Mouse (Mus musculus) kidney, embryonic 16.5 days (tissue): Measurements from ENCODE around the gene Mtfp1. TPM values are rescaled to one million over a fixed set of nuclear protein-coding genes. Genes with fewer than 3 reads are reported as not detected.

Experiments used
- ATAC-seq: fragments of 200-750 bp; cut with Nextera tagmentation; 2 replicates; pipeline ENCODE4 v1.8.0; 2017; ENCODE audit warnings: moderate TSS enrichment; ENCODE audit not compliant: low FRiP score, low TSS enrichment
- H3K27ac ChIP-seq: fragments of 300-500 bp; sonication (generic); 2 replicates; pipeline ENCODE4 v1.5.1; 2014; ENCODE audit warnings: low read length
- H3K27me3 ChIP-seq: fragments of 300-500 bp; sonication (generic); 2 replicates; pipeline ENCODE4 v1.6.1; 2014; ENCODE audit warnings: low read length, control low read depth, mixed read lengths; ENCODE audit not compliant: insufficient read depth
- H3K36me3 ChIP-seq: fragments of 300-500 bp; sonication (generic); 2 replicates; pipeline ENCODE4 v1.6.1; 2014; ENCODE audit warnings: low read length, control low read depth, mixed read lengths; ENCODE audit not compliant: insufficient read depth
- H3K4me1 ChIP-seq: fragments of 300-500 bp; sonication (generic); 2 replicates; pipeline ENCODE4 v1.6.1; 2014; ENCODE audit warnings: low read length, control low read depth, mixed read lengths; ENCODE audit not compliant: insufficient read depth
- H3K4me2 ChIP-seq: fragments of 300-500 bp; sonication (generic); replicated peaks from 2 replicates; pipeline ENCODE4 v1.6.1; 2014; ENCODE audit warnings: low read depth, low read length
- H3K4me3 ChIP-seq: fragments of 300-500 bp; sonication (generic); 2 replicates; pipeline ENCODE4 v1.5.1; 2014; ENCODE audit warnings: mild to moderate bottlenecking, low read length
- H3K9ac ChIP-seq: fragments of 300-500 bp; sonication (generic); replicated peaks from 2 replicates; pipeline ENCODE4 v1.6.1; 2014; ENCODE audit warnings: low read length
- H3K9me3 ChIP-seq: fragments of 300-500 bp; sonication (generic); 2 replicates; pipeline ENCODE4 v1.6.1; 2016; ENCODE audit warnings: low read length, control low read depth
- WGBS: fragments of 180-500 bp; shearing (Covaris S2); extraction: QIAGEN DNeasy Blood & Tissue Kit; methylation state at CpG from one replicate; pipeline ENCODE4 v1.1.7; 2014; 5-methylcytosine and 5-hydroxymethylcytosine counted together
- microRNA-seq: library from miRNA; unstranded; fragments of <30 nt; microRNA quantifications from one replicate; pipeline ENCODE4, GENCODE M21; 2016
- polyA plus RNA-seq: library from polyadenylated mRNA; unstranded; fragments of >200 nt; fragmentation: Nextera tagmentation; extraction: Ambion mirVana; gene quantifications from 2 replicates; pipeline ENCODE4 v1.2.1, GENCODE M21; 2015

Gene Mtfp1
- polyA plus RNA-seq, 1 experiment from 2014 or later: 20.1 TPM

GRCm38 (mm10) chr11:4060866-4061575 lies 34.2 kb downstream of the Mtfp1 start:
- H3K36me3 ChIP-seq: no peaks in the 10 kb centered on the region
- H3K27me3 ChIP-seq: no peaks in the 10 kb centered on the region
- no peaks in the 10 kb centered on the region for H3K4me1 ChIP-seq
- no peak overlapping the region for H3K4me3 ChIP-seq
- H3K27ac ChIP-seq: no peak overlapping the region
- ATAC-seq: no peak
- no peaks in the 10 kb centered on the region for H3K9me3 ChIP-seq
- WGBS: 69% methylated on average over 5 of the region's 5 CpGs
- H3K9ac ChIP-seq: no peak overlapping the region
- no peak overlapping the region for H3K4me2 ChIP-seq

GRCm38 (mm10) chr11:4053586-4053985 lies 41.7 kb downstream of the Mtfp1 start:
- no peaks in the 10 kb centered on the region for H3K4me1 ChIP-seq
- ATAC-seq: no peak
- H3K36me3 ChIP-seq: no peaks in the 10 kb centered on the region
- no peaks in the 10 kb centered on the region for H3K9me3 ChIP-seq
- no peak overlapping the region for H3K9ac ChIP-seq
- no peak overlapping the region for H3K4me3 ChIP-seq
- whole genome bisulfite sequencing: 17% methylated on average over 5 of the region's 5 CpGs
- no peak overlapping the region for H3K4me2 ChIP-seq
- H3K27me3 ChIP-seq: no peaks in the 10 kb centered on the region
- no peak overlapping the region for H3K27ac ChIP-seq

GRCm38 (mm10) chr11:4048438-4048837 lies 46.8 kb downstream of the Mtfp1 start:
- no peak overlapping the region for H3K9ac ChIP-seq
- H3K4me1 ChIP-seq: no peaks in the 10 kb centered on the region
- H3K4me3 ChIP-seq: no peak overlapping the region
- 88% methylated on average over 6 of the region's 6 CpGs for WGBS
- H3K36me3 ChIP-seq: no peaks in the 10 kb centered on the region
- H3K27me3 ChIP-seq: no peaks in the 10 kb centered on the region
- H3K9me3 ChIP-seq: no peaks in the 10 kb centered on the region
- ATAC-seq: no peak
- H3K4me2 ChIP-seq: no peak overlapping the region
- H3K27ac ChIP-seq: no peak overlapping the region

GRCm38 (mm10) chr11:4047766-4048165 lies 47.5 kb downstream of the Mtfp1 start:
- H3K36me3 ChIP-seq: no peaks in the 10 kb centered on the region
- no peaks in the 10 kb centered on the region for H3K4me1 ChIP-seq
- WGBS: 95% methylated on average over 2 of the region's 2 CpGs
- no peak overlapping the region for H3K9ac ChIP-seq
- H3K4me2 ChIP-seq: no peak overlapping the region
- H3K4me3 ChIP-seq: no peak overlapping the region
- no peaks in the 10 kb centered on the region for H3K27me3 ChIP-seq
- ATAC-seq: no peak
- H3K9me3 ChIP-seq: no peaks in the 10 kb centered on the region
- H3K27ac ChIP-seq: no peak overlapping the region

- H3K4me3 ChIP-seq: no peak overlapping the region
- no peaks in the 10 kb centered on the region for H3K4me1 ChIP-seq
- no peak overlapping the region for H3K4me2 ChIP-seq
- no peak overlapping the region for H3K27ac ChIP-seq
- H3K9ac ChIP-seq: no peak overlapping the region
- 51% methylated on average over 5 of the region's 5 CpGs for WGBS
- no peaks in the 10 kb centered on the region for H3K27me3 ChIP-seq
- no peaks in the 10 kb centered on the region for H3K36me3 ChIP-seq
- no peaks in the 10 kb centered on the region for H3K9me3 ChIP-seq
- ATAC-seq: no peak
These were observed 48.7 kb downstream of the Mtfp1 start for GRCm38 (mm10) chr11:4046526-4046925.

GRCm38 (mm10) chr11:4043081-4043480 lies 52.2 kb downstream of the Mtfp1 start:
- 90% methylated on average over 7 of the region's 7 CpGs for WGBS
- no peak overlapping the region for H3K4me2 ChIP-seq

More at GRCm38 (mm10) chr11:4043081-4043480, 52.2 kb downstream of the Mtfp1 start:
- H3K27me3 ChIP-seq: no peaks in the 10 kb centered on the region
- ATAC-seq: no peak
- H3K9me3 ChIP-seq: no peaks in the 10 kb centered on the region
- no peak overlapping the region for H3K27ac ChIP-seq
- H3K4me3 ChIP-seq: no peak overlapping the region
- no peak overlapping the region for H3K9ac ChIP-seq
- H3K4me1 ChIP-seq: no peaks in the 10 kb centered on the region
- H3K36me3 ChIP-seq: no peaks in the 10 kb centered on the region

Small RNA genes lying within 50 kb of the gene (microRNA-seq; reads per million reads assigned to microRNA genes)
- gene Mir3060: 3.0 reads per million, percentile 14 among the genes with 10 or more reads in this experiment

Other genes starting within 250 kb of the Mtfp1 start
- gene Osbp2, start 231.5 kb downstream of the Mtfp1 start, polyA plus RNA-seq: 1.1 and 1.2 TPM in 2 replicates
- 0.62 and 0.71 TPM in 2 replicates for gene 4921536K21Rik, start 200.3 kb downstream of the Mtfp1 start, polyA plus RNA-seq
- 14.7 and 16.4 TPM in 2 replicates for gene Dusp18, start 200.2 kb downstream of the Mtfp1 start, polyA plus RNA-seq
- 5.0 and 6.1 TPM in 2 replicates for gene Slc35e4, start 180.8 kb downstream of the Mtfp1 start, polyA plus RNA-seq
- 152 and 173 TPM in 2 replicates for gene Tcn2, start 163.3 kb downstream of the Mtfp1 start, polyA plus RNA-seq
- 88.0 and 88.8 TPM in 2 replicates for gene Pes1, start 131.5 kb downstream of the Mtfp1 start, polyA plus RNA-seq
- 0.31 and 0.49 TPM in 2 replicates for gene 4930556J24Rik, start 118.7 kb downstream of the Mtfp1 start, polyA plus RNA-seq
- 9.7 and 11.1 TPM in 2 replicates for gene Gal3st1, start 111.8 kb downstream of the Mtfp1 start, polyA plus RNA-seq
- 0.41 TPM in 1 of 2 replicates, not detected in the other for gene Sec14l4, start 64.0 kb downstream of the Mtfp1 start, polyA plus RNA-seq
- 1.7 TPM in 1 of 2 replicates, not detected in the other for gene Sec14l3, start 30.6 kb downstream of the Mtfp1 start, polyA plus RNA-seq
- gene Sec14l2, start 28.0 kb upstream of the Mtfp1 start, polyA plus RNA-seq: 1.5 and 2.1 TPM in 2 replicates
- 28.9 and 30.0 TPM in 2 replicates for gene Rnf215, start 39.8 kb upstream of the Mtfp1 start, polyA plus RNA-seq
- 9.4 and 10.7 TPM in 2 replicates for gene Ccdc157, start 64.8 kb upstream of the Mtfp1 start, polyA plus RNA-seq
- gene Sf3a1, start 64.9 kb upstream of the Mtfp1 start, polyA plus RNA-seq: 54.5 and 65.5 TPM in 2 replicates
- gene Tbc1d10a, start 91.3 kb upstream of the Mtfp1 start, polyA plus RNA-seq: 49.0 and 51.3 TPM in 2 replicates
- gene Castor1, start 122.8 kb upstream of the Mtfp1 start, polyA plus RNA-seq: 6.8 and 7.6 TPM in 2 replicates
- not detected in 2 replicates for gene Osm, start 141.0 kb upstream of the Mtfp1 start, polyA plus RNA-seq
- gene Lif, start 162.1 kb upstream of the Mtfp1 start, polyA plus RNA-seq: 0.05 and 0.09 TPM in 2 replicates